Mouse (Mus musculus): ENCODE results near the gene Aim2.

Aim2 gene

GRCm38 (mm10) chr1:173345112-173345511 lies 5.6 kb upstream of the Aim2 start:
- DNase-seq (ENCODE audit: low read depth, low spot score): no peak

- no peak for DNase-seq (ENCODE audit: low read depth, low spot score)
Observed at GRCm38 (mm10) chr1:173348527-173348926, 2.2 kb upstream of the Aim2 start.

GRCm38 (mm10) chr1:173349192-173349591 lies 1.5 kb upstream of the Aim2 start:
- no peak for DNase-seq (ENCODE audit: low read depth, low spot score)

GRCm38 (mm10) chr1:173349946-173350345 lies 733 bp upstream of the Aim2 start:
- DNase-seq (ENCODE audit: low read depth, low spot score): no peak

- peak; percentile 78 for DNase-seq (ENCODE audit: low read depth, low spot score)
Observed at GRCm38 (mm10) chr1:173355107-173355846, 4.6 kb downstream of the Aim2 start.

GRCm38 (mm10) chr1:173356699-173357098 lies 6.0 kb downstream of the Aim2 start:
- DNase-seq (ENCODE audit: low read depth, low spot score): no peak

GRCm38 (mm10) chr1:173357799-173358198 lies 7.1 kb downstream of the Aim2 start:
- peak; percentile 84 for DNase-seq (ENCODE audit: low read depth, low spot score)

- no peak for DNase-seq (ENCODE audit: low read depth, low spot score)
Observed at GRCm38 (mm10) chr1:173359590-173360290, 9.1 kb downstream of the Aim2 start.

- no peak for DNase-seq (ENCODE audit: low read depth, low spot score)
Observed at GRCm38 (mm10) chr1:173361651-173362050, 11.0 kb downstream of the Aim2 start.

GRCm38 (mm10) chr1:173363436-173363835 lies 12.8 kb downstream of the Aim2 start:
- no peak for DNase-seq (ENCODE audit: low read depth, low spot score)

- DNase-seq (ENCODE audit: low read depth, low spot score): no peak
Observed at GRCm38 (mm10) chr1:173364125-173364800, 13.6 kb downstream of the Aim2 start.

- no peak for DNase-seq (ENCODE audit: low read depth, low spot score)
Observed at GRCm38 (mm10) chr1:173365970-173366409, 15.3 kb downstream of the Aim2 start.

- DNase-seq (ENCODE audit: low read depth, low spot score): no peak
Observed at GRCm38 (mm10) chr1:173366701-173367355, 16.1 kb downstream of the Aim2 start.

GRCm38 (mm10) chr1:173367356-173368046 lies 16.8 kb downstream of the Aim2 start, which contains the start of gene Cadm3:
Gene Cadm3, minus strand, starts transcription at chr1:173367695.
- DNase-seq (ENCODE audit: low read depth, low spot score): no peak

- DNase-seq (ENCODE audit: low read depth, low spot score): no peak
Observed at GRCm38 (mm10) chr1:173369611-173370010, 18.9 kb downstream of the Aim2 start.

GRCm38 (mm10) chr1:173370456-173370855 lies 19.8 kb downstream of the Aim2 start:
- no peak for DNase-seq (ENCODE audit: low read depth, low spot score)

GRCm38 (mm10) chr1:173371586-173371985 lies 20.9 kb downstream of the Aim2 start:
- DNase-seq (ENCODE audit: low read depth, low spot score): no peak

GRCm38 (mm10) chr1:173374020-173374419 lies 23.3 kb downstream of the Aim2 start:
- no peak for DNase-seq (ENCODE audit: low read depth, low spot score)

- DNase-seq (ENCODE audit: low read depth, low spot score): no peak
Observed at GRCm38 (mm10) chr1:173377380-173378112, 26.9 kb downstream of the Aim2 start.

GRCm38 (mm10) chr1:173381436-173381835 lies 30.8 kb downstream of the Aim2 start:
- no peak for DNase-seq (ENCODE audit: low read depth, low spot score)

- no peak for DNase-seq (ENCODE audit: low read depth, low spot score)
Observed at GRCm38 (mm10) chr1:173389431-173389830, 38.8 kb downstream of the Aim2 start.

Data from telencephalon, adult 2 months (tissue).